Mouse (Mus musculus): ENCODE measurements around the gene Dop1a.

The Dop1a gene

GRCm38 (mm10) chr9:86496261-86496660 lies 29.3 kb downstream of the Dop1a start:
- in situ Hi-C loops (cut with MboI, MseI), result no loop called here

- in situ Hi-C loops (cut with MboI, MseI), result no loop called here
Observed at GRCm38 (mm10) chr9:86499083-86499482, 32.1 kb downstream of the Dop1a start.

GRCm38 (mm10) chr9:86507437-86507836 lies 40.5 kb downstream of the Dop1a start:
- in situ Hi-C loops (cut with MboI, MseI), result no loop called here

GRCm38 (mm10) chr9:86513733-86514132 lies 46.8 kb downstream of the Dop1a start:
- in situ Hi-C loops (cut with MboI, MseI), result no loop called here

- in situ Hi-C loops (cut with MboI, MseI), result no loop called here
Observed at GRCm38 (mm10) chr9:86514390-86514789, 47.4 kb downstream of the Dop1a start.

GRCm38 (mm10) chr9:86514798-86515197 lies 47.8 kb downstream of the Dop1a start:
- in situ Hi-C loops (cut with MboI, MseI), result no loop called here

GRCm38 (mm10) chr9:86522335-86522734 lies 55.4 kb downstream of the Dop1a start:
- in situ Hi-C loops (cut with MboI, MseI), result no loop called here

- in situ Hi-C loops (cut with MboI, MseI), result no loop called here
Observed at GRCm38 (mm10) chr9:86525600-86525999, 58.6 kb downstream of the Dop1a start.

GRCm38 (mm10) chr9:86534071-86534470 lies 67.1 kb downstream of the Dop1a start:
- in situ Hi-C loops (cut with MboI, MseI), result no loop called here

- in situ Hi-C loops (cut with MboI, MseI), result no loop called here
Observed at GRCm38 (mm10) chr9:86543451-86543850, 76.5 kb downstream of the Dop1a start.

- in situ Hi-C loops (cut with MboI, MseI), result no loop called here
Observed at GRCm38 (mm10) chr9:86544559-86544958, 77.6 kb downstream of the Dop1a start.

- in situ Hi-C loops (cut with MboI, MseI), result no loop called here
Observed at GRCm38 (mm10) chr9:86549637-86550162, 82.7 kb downstream of the Dop1a start.

- in situ Hi-C loops (cut with MboI, MseI), result no loop called here
Observed at GRCm38 (mm10) chr9:86550717-86551116, 83.8 kb downstream of the Dop1a start.

GRCm38 (mm10) chr9:86553886-86554285 lies 86.9 kb downstream of the Dop1a start:
- in situ Hi-C loops (cut with MboI, MseI), result no loop called here

GRCm38 (mm10) chr9:86554641-86555040 lies 87.7 kb downstream of the Dop1a start:
- in situ Hi-C loops (cut with MboI, MseI), result no loop called here

- in situ Hi-C loops (cut with MboI, MseI), result loop anchor here (5.0 kb wide), 1 partner anchor 83 kb away; no protein-coding TSS in a partner anchor
Observed at GRCm38 (mm10) chr9:86560543-86560942, 93.6 kb downstream of the Dop1a start.

GRCm38 (mm10) chr9:86569314-86569910 lies 102.5 kb downstream of the Dop1a start:
- in situ Hi-C loops (cut with MboI, MseI), result no loop called here

GRCm38 (mm10) chr9:86570261-86570890 lies 103.4 kb downstream of the Dop1a start:
- in situ Hi-C loops (cut with MboI, MseI), result no loop called here

GRCm38 (mm10) chr9:86570946-86571345 lies 104.0 kb downstream of the Dop1a start:
- in situ Hi-C loops (cut with MboI, MseI), result no loop called here

- in situ Hi-C loops (cut with MboI, MseI), result no loop called here
Observed at GRCm38 (mm10) chr9:86571540-86572135, 104.7 kb downstream of the Dop1a start, which contains the start of the genes Pgm3 and Rwdd2a. Pgm3 (minus strand) TSS chr9:86571842. Rwdd2a (plus strand) TSS chr9:86571991.

- in situ Hi-C loops (cut with MboI, MseI), result no loop called here
Observed at GRCm38 (mm10) chr9:86572196-86572595, 105.2 kb downstream of the Dop1a start.

GRCm38 (mm10) chr9:86572636-86573291 lies 105.8 kb downstream of the Dop1a start:
- in situ Hi-C loops (cut with MboI, MseI), result no loop called here
